Mouse (Mus musculus): ENCODE data around the gene C5ar1. TPM values are rescaled to one million over a fixed set of nuclear protein-coding genes. Genes with fewer than 3 reads are reported as not detected.

The C5ar1 gene
- total RNA-seq, 1 experiment = not detected

- H3K9ac ChIP-seq (ENCODE audit: insufficient read depth, low read depth, low read length, poor library complexity, severe bottlenecking) = no peak overlapping the region
- peaks cover 8% of the 10 kb centered on the region for H3K36me3 ChIP-seq (ENCODE audit: control insufficient read depth, insufficient read depth, low read length, poor library complexity, severe bottlenecking)
- H3K4me1 ChIP-seq (ENCODE audit: control insufficient read depth in 2 of 2, insufficient read depth in 2 of 2, low read length in 2 of 2, poor library complexity in 1 of 2) = peaks cover 0 to 6% of the 10 kb centered on the region in 2 experiments; a peak in 2 of 4 replicates
- in situ Hi-C loops (cut with MboI; ENCODE audit: low sequenced_read_pairs in 2 of 2, unreplicated experiment in 2 of 2) = no loop called here
- DNase-seq (ENCODE audit: low read depth, low spot score) = no peak
- H3K9me3 ChIP-seq (ENCODE audit: control insufficient read depth, insufficient read depth, low read depth, low read length) = no peaks in the 10 kb centered on the region
- no peak overlapping the region for H3K4me3 ChIP-seq (ENCODE audit: insufficient read depth in 1 of 2, low read depth in 1 of 2, low read length in 2 of 2, poor library complexity in 1 of 2, severe bottlenecking in 1 of 2)
- no peak for TF ChIP-seq ZC3H11A (IDR thresholded peaks at IDR 0.05; ENCODE audit: borderline replicate concordance, low read depth, low read length)
- TF ChIP-seq CHD2 (IDR thresholded peaks at IDR 0.05; ENCODE audit: low read depth, low read length) = no peak
- no peak for TF ChIP-seq HCFC1 (IDR thresholded peaks at IDR 0.05; ENCODE audit: borderline replicate concordance, insufficient read depth, low read length)
- no peak for TF ChIP-seq ZNF384 (IDR thresholded peaks at IDR 0.05; ENCODE audit: low read depth, low read length)
- TF ChIP-seq MAFK (IDR thresholded peaks at IDR 0.05; ENCODE audit: insufficient read depth, low read depth, low read length) = no peak
- no peak overlapping the region for H3K27ac ChIP-seq (ENCODE audit: insufficient read depth, low read depth, low read length, poor library complexity, severe bottlenecking)
Measured at GRCm38 (mm10) chr7:16287791-16288190, 28.5 kb upstream of the C5ar1 start.

GRCm38 (mm10) chr7:16287016-16287415 lies 27.7 kb upstream of the C5ar1 start:
- no peaks in the 10 kb centered on the region for H3K9me3 ChIP-seq (ENCODE audit: control insufficient read depth, insufficient read depth, low read depth, low read length)
- no peak for TF ChIP-seq ZC3H11A (IDR thresholded peaks at IDR 0.05; ENCODE audit: borderline replicate concordance, low read depth, low read length)
- TF ChIP-seq CHD2 (IDR thresholded peaks at IDR 0.05; ENCODE audit: low read depth, low read length) = no peak
- TF ChIP-seq HCFC1 (IDR thresholded peaks at IDR 0.05; ENCODE audit: borderline replicate concordance, insufficient read depth, low read length) = no peak
- TF ChIP-seq MAFK (IDR thresholded peaks at IDR 0.05; ENCODE audit: insufficient read depth, low read depth, low read length) = no peak
- no peak for TF ChIP-seq ZNF384 (IDR thresholded peaks at IDR 0.05; ENCODE audit: low read depth, low read length)
- peaks cover 14% of the 10 kb centered on the region for H3K36me3 ChIP-seq (ENCODE audit: control insufficient read depth, insufficient read depth, low read length, poor library complexity, severe bottlenecking)
- no peak overlapping the region; the same call in 1 of the 2 replicates for H3K27ac ChIP-seq (ENCODE audit: insufficient read depth, low read depth, low read length, poor library complexity, severe bottlenecking)
- peaks cover 0 to 6% of the 10 kb centered on the region in 2 experiments; a peak in 2 of 4 replicates for H3K4me1 ChIP-seq (ENCODE audit: control insufficient read depth in 2 of 2, insufficient read depth in 2 of 2, low read length in 2 of 2, poor library complexity in 1 of 2)
- peak overlapping the region; percentile 83 to 86 for H3K4me3 ChIP-seq (ENCODE audit: insufficient read depth in 1 of 2, low read depth in 1 of 2, low read length in 2 of 2, poor library complexity in 1 of 2, severe bottlenecking in 1 of 2)
- in situ Hi-C loops (cut with MboI; ENCODE audit: low sequenced_read_pairs in 2 of 2, unreplicated experiment in 2 of 2) = no loop called here
- DNase-seq (ENCODE audit: low read depth, low spot score) = no peak
- H3K9ac ChIP-seq (ENCODE audit: insufficient read depth, low read depth, low read length, poor library complexity, severe bottlenecking) = peak overlapping the region; percentile 92; the same call in 1 of the 2 replicates

GRCm38 (mm10) chr7:16286026-16286961 lies 27.0 kb upstream of the C5ar1 start, which contains the start of gene Ccdc9:
TSS of gene Ccdc9 (minus strand) at chr7:16286795.
- H3K27ac ChIP-seq (ENCODE audit: insufficient read depth, low read depth, low read length, poor library complexity, severe bottlenecking) = peak within 1 kb of the TSS; percentile 99
- H3K9ac ChIP-seq (ENCODE audit: insufficient read depth, low read depth, low read length, poor library complexity, severe bottlenecking) = peak within 1 kb of the TSS; percentile 92
- no peak for TF ChIP-seq ZC3H11A (IDR thresholded peaks at IDR 0.05; ENCODE audit: borderline replicate concordance, low read depth, low read length)
- TF ChIP-seq HCFC1 (IDR thresholded peaks at IDR 0.05; ENCODE audit: borderline replicate concordance, insufficient read depth, low read length) = 0 out of 2 replicates have a peak, but pooled peaks have one; percentile 42
- no peaks in the 10 kb centered on the region for H3K9me3 ChIP-seq (ENCODE audit: control insufficient read depth, insufficient read depth, low read depth, low read length)
- peaks cover 0 to 6% of the 10 kb centered on the region in 2 experiments; a peak in 2 of 4 replicates for H3K4me1 ChIP-seq (ENCODE audit: control insufficient read depth in 2 of 2, insufficient read depth in 2 of 2, low read length in 2 of 2, poor library complexity in 1 of 2)
- DNase-seq (ENCODE audit: low read depth, low spot score) = peak; percentile 100
- in situ Hi-C loops (cut with MboI; ENCODE audit: low sequenced_read_pairs in 2 of 2, unreplicated experiment in 2 of 2) = no loop called here
- H3K36me3 ChIP-seq (ENCODE audit: control insufficient read depth, insufficient read depth, low read length, poor library complexity, severe bottlenecking) = peaks cover 15% of the 10 kb centered on the region
- H3K4me3 ChIP-seq (ENCODE audit: insufficient read depth in 1 of 2, low read depth in 1 of 2, low read length in 2 of 2, poor library complexity in 1 of 2, severe bottlenecking in 1 of 2) = peak within 1 kb of the TSS; percentile 86 to 94

GRCm38 (mm10) chr7:16285450-16286025 lies 26.2 kb upstream of the C5ar1 start:
- Histone ChIP-seq H3K9me3 (ENCODE audit: control insufficient read depth, insufficient read depth, low read depth, low read length) (no peaks in the 10 kb centered on the region), H3K4me3 (ENCODE audit: insufficient read depth in 1 of 2, low read depth in 1 of 2, low read length in 2 of 2, poor library complexity in 1 of 2, severe bottlenecking in 1 of 2) (peak overlapping the region; percentile 68 to 94), H3K9ac (ENCODE audit: insufficient read depth, low read depth, low read length, poor library complexity, severe bottlenecking) (no peak overlapping the region), H3K36me3 (ENCODE audit: control insufficient read depth, insufficient read depth, low read length, poor library complexity, severe bottlenecking) (peaks cover 20% of the 10 kb centered on the region), H3K4me1 (ENCODE audit: control insufficient read depth in 2 of 2, insufficient read depth in 2 of 2, low read length in 2 of 2, poor library complexity in 1 of 2) (peaks cover 0 to 6% of the 10 kb centered on the region in 2 experiments; a peak in 2 of 4 replicates), H3K27ac (ENCODE audit: insufficient read depth, low read depth, low read length, poor library complexity, severe bottlenecking) (peak overlapping the region; percentile 47)
- peak; percentile 88 for DNase-seq (ENCODE audit: low read depth, low spot score)
- in situ Hi-C loops (cut with MboI; ENCODE audit: low sequenced_read_pairs in 2 of 2, unreplicated experiment in 2 of 2) = no loop called here
- TF ChIP-seq MAFK (IDR thresholded peaks at IDR 0.05; ENCODE audit: insufficient read depth, low read depth, low read length) (no peak), ZNF384 (IDR thresholded peaks at IDR 0.05; ENCODE audit: low read depth, low read length) (no peak), HCFC1 (IDR thresholded peaks at IDR 0.05; ENCODE audit: borderline replicate concordance, insufficient read depth, low read length) (0 out of 2 replicates have a peak, but pooled peaks have one; percentile 56)

Data from ES-E14 (cell line).